Mouse (Mus musculus) myocyte (in vitro differentiated cells): ENCODE measurements around the gene Sema7a. TPM values are rescaled to one million over a fixed set of nuclear protein-coding genes. Genes with fewer than 3 reads are reported as not detected.

Source experiments
- H3K27me3 ChIP-seq: one replicate; pipeline ENCODE4 v1.6.1; 2011; ENCODE audit not compliant: control insufficient read depth, insufficient read depth, insufficient read length
- H3K36me3 ChIP-seq: one replicate; pipeline ENCODE4 v1.6.1; 2011; ENCODE audit not compliant: control insufficient read depth, insufficient read depth
- H3K4me2 ChIP-seq: one replicate; pipeline ENCODE4 v1.6.1; 2011; ENCODE audit warnings: low read depth, control low read depth
- H3K4me3 ChIP-seq: one replicate; pipeline ENCODE4 v1.5.1; 2011; ENCODE audit warnings: mild to moderate bottlenecking, control low read depth, moderate library complexity
- H3K79me2 ChIP-seq: one replicate; pipeline ENCODE4 v1.6.1; 2011; ENCODE audit not compliant: control insufficient read depth, insufficient read depth
- H3ac ChIP-seq: one replicate; pipeline ENCODE4 v1.6.1; 2011; ENCODE audit not compliant: control insufficient read depth, insufficient read length
- CEBPB ChIP-seq: IDR thresholded peaks from 2 replicates; pipeline ENCODE4 v1.6.1; 2011; ENCODE audit warnings: mild to moderate bottlenecking, moderate library complexity; ENCODE audit not compliant: poor library complexity, insufficient read depth, severe bottlenecking
- E2F4 ChIP-seq: IDR thresholded peaks from one replicate; pipeline ENCODE4 v1.6.1; 2011; ENCODE audit warnings: mild to moderate bottlenecking, control low read depth, moderate library complexity; ENCODE audit not compliant: insufficient read depth
- MAX ChIP-seq: IDR thresholded peaks from one replicate; pipeline ENCODE4 v1.6.1; 2011; ENCODE audit warnings: low read depth, mild to moderate bottlenecking, control low read depth
- MYOD1 ChIP-seq, 3 experiments: IDR thresholded peaks; one replicate each; pipeline ENCODE4 v1.6.1; 2011; ENCODE audit warnings: control low read depth in 2 of 3, low read depth in 2 of 3, mild to moderate bottlenecking in 2 of 3, moderate library complexity in 1 of 3; ENCODE audit not compliant: insufficient read length in 2 of 3, control insufficient read depth in 1 of 3
- MYOG ChIP-seq, 3 experiments: IDR thresholded peaks; one replicate each; pipeline ENCODE4 v1.6.1; 2011; ENCODE audit warnings: control low read depth in 2 of 3, low read depth in 2 of 3, mild to moderate bottlenecking in 2 of 3; ENCODE audit not compliant: insufficient read length in 2 of 3, control insufficient read depth in 1 of 3, insufficient read depth in 1 of 3
- POLR2A ChIP-seq: IDR thresholded peaks from one replicate; pipeline ENCODE4 v1.6.1; 2011; ENCODE audit warnings: low read depth, mild to moderate bottlenecking, control low read depth, moderate library complexity; ENCODE audit not compliant: insufficient read length
- POLR2AphosphoS2 ChIP-seq: IDR thresholded peaks from one replicate; pipeline ENCODE4 v1.6.1; 2011; ENCODE audit warnings: low read depth, control low read depth; ENCODE audit not compliant: insufficient read length
- REST ChIP-seq: IDR thresholded peaks from one replicate; pipeline ENCODE4 v1.6.1; 2011; ENCODE audit warnings: mild to moderate bottlenecking, control low read depth, moderate library complexity; ENCODE audit not compliant: insufficient read depth, insufficient read length
- SRF ChIP-seq: IDR thresholded peaks from one replicate; pipeline ENCODE4 v1.6.1; 2011; ENCODE audit warnings: low read depth; ENCODE audit not compliant: control insufficient read depth, insufficient read length
- TCF12 ChIP-seq: IDR thresholded peaks from one replicate; pipeline ENCODE4 v1.6.1; 2011; ENCODE audit warnings: mild to moderate bottlenecking, control low read depth; ENCODE audit not compliant: poor library complexity, insufficient read depth, severe bottlenecking
- TCF3 ChIP-seq: IDR thresholded peaks from one replicate; pipeline ENCODE4 v1.6.1; 2011; ENCODE audit warnings: low read depth, control low read depth; ENCODE audit not compliant: insufficient read length
- USF1 ChIP-seq: IDR thresholded peaks from one replicate; pipeline ENCODE4 v1.6.1; 2011; ENCODE audit warnings: low read depth, mild to moderate bottlenecking, control low read depth, moderate library complexity
- polyA plus RNA-seq: library from polyadenylated mRNA; unstranded; fragments of >200 nt; fragmentation: generic; extraction: Trizol; gene quantifications from one replicate; pipeline ENCODE4 v1.2.1, GENCODE M21; 2012; ENCODE audit warnings: missing spikeins

Gene Sema7a
- polyA plus RNA-seq, 1 experiment: 27.4 TPM

GRCm38 (mm10) chr9:57937171-57937570 lies 2.7 kb upstream of the Sema7a start:
- Histone ChIP-seq H3ac (no peak overlapping the region), H3K27me3 (no peaks in the 10 kb centered on the region), H3K4me2 (no peak overlapping the region), H3K36me3 (no peaks in the 10 kb centered on the region), H3K4me3 (no peak overlapping the region), H3K79me2 (peaks cover 16% of the 10 kb centered on the region)
- TF ChIP-seq MYOG (IDR thresholded peaks at IDR 0.05; ENCODE audit: control insufficient read depth in 1 of 3, insufficient read depth in 1 of 3, insufficient read length in 2 of 3, low read depth in 2 of 3): no peak
- no peak for TF ChIP-seq CEBPB
- no peak for TF ChIP-seq MYOD1 (IDR thresholded peaks at IDR 0.05; ENCODE audit: control insufficient read depth in 1 of 3, insufficient read length in 2 of 3, low read depth in 2 of 3)
- no peak for TF ChIP-seq REST
- TF ChIP-seq TCF3: no peak
- TF ChIP-seq MAX: no peak
- TF ChIP-seq E2F4: no peak

GRCm38 (mm10) chr9:57937651-57938050 lies 2.3 kb upstream of the Sema7a start:
- H3K36me3 ChIP-seq: no peaks in the 10 kb centered on the region
- no peak overlapping the region for H3ac ChIP-seq
- H3K27me3 ChIP-seq: no peaks in the 10 kb centered on the region
- H3K4me3 ChIP-seq: no peak overlapping the region
- H3K79me2 ChIP-seq: peaks cover 20% of the 10 kb centered on the region
- no peak for TF ChIP-seq SRF
- TF ChIP-seq USF1: no peak
- no peak for TF ChIP-seq REST
- TF ChIP-seq TCF12: no peak
- no peak for TF ChIP-seq TCF3
- no peak for TF ChIP-seq POLR2A
- no peak for TF ChIP-seq MAX
- no peak for TF ChIP-seq MYOG (IDR thresholded peaks at IDR 0.05; ENCODE audit: control insufficient read depth in 1 of 3, insufficient read depth in 1 of 3, insufficient read length in 2 of 3, low read depth in 2 of 3)
- no peak for TF ChIP-seq POLR2AphosphoS2
- TF ChIP-seq E2F4: no peak
- peak overlapping the region; percentile 7 for H3K4me2 ChIP-seq

- TF ChIP-seq POLR2AphosphoS2 (no peak), SRF (no peak), POLR2A (no peak), TCF12 (no peak), MYOG (IDR thresholded peaks at IDR 0.05; ENCODE audit: control insufficient read depth in 1 of 3, insufficient read depth in 1 of 3, insufficient read length in 2 of 3, low read depth in 2 of 3) (no peak), MAX (no peak)
- peaks cover 28% of the 10 kb centered on the region for H3K79me2 ChIP-seq
- H3K4me3 ChIP-seq: peak overlapping the region; percentile 43
- H3K4me2 ChIP-seq: peak overlapping the region; percentile 64
- no peak overlapping the region for H3ac ChIP-seq
- H3K36me3 ChIP-seq: no peaks in the 10 kb centered on the region
- no peaks in the 10 kb centered on the region for H3K27me3 ChIP-seq
Measured at GRCm38 (mm10) chr9:57938225-57939055, 1.5 kb upstream of the Sema7a start.

- Histone ChIP-seq H3K4me3 (peak overlapping the region; percentile 43), H3K36me3 (no peaks in the 10 kb centered on the region), H3K27me3 (no peaks in the 10 kb centered on the region), H3K4me2 (peak overlapping the region; percentile 59), H3K79me2 (peaks cover 48% of the 10 kb centered on the region), H3ac (peak overlapping the region; percentile 86)
- peak in 1 of 3 experiments; percentile 14 for TF ChIP-seq MYOG (IDR thresholded peaks at IDR 0.05; ENCODE audit: control insufficient read depth in 1 of 3, insufficient read depth in 1 of 3, insufficient read length in 2 of 3, low read depth in 2 of 3)
- TF ChIP-seq REST: no peak
- TF ChIP-seq POLR2AphosphoS2: no peak
- TF ChIP-seq POLR2A: no peak
Measured at GRCm38 (mm10) chr9:57940349-57940794, 460 bp downstream of the Sema7a start.

DNA sequence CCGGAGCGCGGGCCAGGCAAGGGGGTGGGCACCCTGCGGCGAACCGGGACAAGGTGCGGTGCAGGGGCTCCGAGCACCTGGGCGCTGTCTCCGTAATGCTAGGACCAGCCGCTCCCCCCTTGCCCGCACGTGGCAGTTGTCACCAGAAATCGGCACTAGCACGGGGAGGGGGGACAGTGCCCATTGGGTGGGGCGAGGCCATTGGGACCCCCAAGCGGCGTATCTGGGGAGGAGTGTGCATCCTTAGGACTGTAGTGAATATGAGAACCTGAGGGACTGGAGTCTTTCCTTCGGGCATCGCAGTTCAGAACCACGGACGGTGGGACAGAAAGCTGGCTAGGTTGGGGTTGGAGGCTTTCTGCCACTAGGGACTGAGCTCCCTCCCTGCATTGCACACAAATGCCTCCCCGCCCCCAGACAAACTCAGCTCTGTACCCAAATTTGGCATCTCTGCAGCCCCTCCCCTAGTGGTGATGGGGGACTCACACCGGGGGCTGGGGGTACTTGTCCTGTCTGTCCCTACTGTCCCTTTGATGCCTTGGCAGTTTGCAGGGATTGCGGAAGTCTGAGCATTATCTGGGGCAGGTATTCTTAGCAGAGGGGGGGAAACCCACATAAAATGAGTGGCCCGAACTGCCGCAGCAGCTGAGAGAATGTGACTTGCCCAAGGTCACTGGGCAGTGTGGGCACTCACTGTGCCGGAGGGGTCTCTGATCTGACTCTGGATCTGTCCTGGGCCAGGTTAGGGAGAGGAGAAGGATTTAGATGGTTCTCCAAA lies 1.1 kb downstream of the Sema7a start:
- Histone ChIP-seq H3K79me2 (peaks cover 54% of the 10 kb centered on the region), H3K4me3 (peak overlapping the region; percentile 43), H3K4me2 (peak overlapping the region; percentile 49), H3K36me3 (no peaks in the 10 kb centered on the region), H3ac (peak overlapping the region; percentile 86), H3K27me3 (no peaks in the 10 kb centered on the region)
- no peak for TF ChIP-seq E2F4
- TF ChIP-seq REST: peak; percentile 6
